Mouse (Mus musculus) T-helper 1 cell (primary cell): ENCODE results near the gene Tubal3.

Source experiments
- in situ Hi-C: fragments of 300-600 bp; cut with MboI, MseI; formaldehyde crosslinking; loops from one replicate; pipeline ENCODE4 v1.15.1; 2025; ENCODE audit warnings: high pct_unique_total_duplicates

Gene Tubal3

DNA sequence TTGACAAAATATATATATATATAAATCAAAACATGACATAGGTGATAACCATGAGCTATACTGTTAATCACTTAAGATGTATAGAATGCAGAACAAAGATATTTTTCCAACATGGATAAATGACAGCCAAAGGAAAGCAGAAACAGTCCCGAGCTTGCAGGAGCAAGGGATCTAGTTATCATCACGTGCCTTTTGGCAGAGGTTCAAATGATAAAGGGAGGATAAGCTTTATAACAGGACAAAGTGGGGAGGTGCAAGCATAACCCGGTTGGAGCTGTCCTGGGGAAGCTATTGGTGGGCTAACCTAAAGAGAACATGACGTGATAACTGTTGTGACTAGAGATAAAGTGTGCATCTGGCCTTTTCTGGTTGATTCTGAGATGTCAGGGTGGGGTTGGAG is 4.6 kb upstream of the Tubal3 start:
- in situ Hi-C loops: loop anchor here (25.0 kb wide), 1 partner anchor 376 kb away; the partner anchor contains the start of gene Gdi2

- in situ Hi-C loops: loop anchor here (25.0 kb wide), 1 partner anchor 387 kb away; the partner anchor contains the start of gene Gdi2
These were observed 6.4 kb downstream of the Tubal3 start for GRCm38 (mm10) chr13:3924483-3924882.

GRCm38 (mm10) chr13:3925632-3926031 is 7.6 kb downstream of the Tubal3 start:
- in situ Hi-C loops: no loop called here

DNA sequence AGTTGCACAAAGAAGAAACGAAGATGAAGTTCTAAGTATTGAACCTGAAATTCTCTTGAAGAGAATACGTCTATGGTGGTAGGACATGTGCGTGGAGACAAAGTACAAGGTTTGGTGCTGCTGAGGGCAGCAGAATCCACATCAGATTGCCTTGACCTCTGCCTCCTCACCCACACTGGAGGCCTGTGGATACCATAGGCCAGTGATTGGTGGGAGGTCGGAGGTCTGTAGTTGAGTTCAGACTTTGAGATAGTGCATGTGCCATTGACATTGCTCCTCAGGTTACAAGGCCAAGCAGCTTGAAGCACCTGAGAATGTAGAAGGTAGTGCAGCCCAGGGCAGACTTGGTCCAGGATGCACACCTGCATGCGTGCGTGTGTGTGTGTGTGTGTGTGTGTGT is 8.0 kb downstream of the Tubal3 start:
- in situ Hi-C loops: no loop called here

DNA sequence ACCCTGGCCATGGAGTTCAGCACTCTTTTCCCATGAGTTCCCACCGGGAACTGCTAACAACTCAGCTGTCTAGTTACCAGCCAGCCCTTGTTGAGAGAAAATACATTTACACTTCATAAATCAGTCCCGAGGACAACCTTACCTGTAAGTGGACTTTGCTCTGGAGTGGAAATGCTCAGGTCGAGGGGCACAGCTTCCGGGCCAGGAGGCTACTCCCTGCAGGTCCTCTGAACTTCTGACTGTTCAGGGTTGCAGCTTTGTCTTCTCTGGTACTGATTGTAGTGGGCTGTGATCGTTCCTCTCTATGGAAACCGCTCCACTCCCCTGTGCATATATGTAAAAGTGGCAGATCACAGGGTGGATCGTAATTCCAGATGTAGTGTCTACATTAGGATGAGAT is 26.6 kb downstream of the Tubal3 start:
- in situ Hi-C loops: no loop called here

- in situ Hi-C loops: no loop called here
These were observed 27.2 kb downstream of the Tubal3 start, which contains the start of gene Ucn3 for GRCm38 (mm10) chr13:3945249-3945648. TSS of gene Ucn3 (minus strand) at chr13:3945349.

DNA sequence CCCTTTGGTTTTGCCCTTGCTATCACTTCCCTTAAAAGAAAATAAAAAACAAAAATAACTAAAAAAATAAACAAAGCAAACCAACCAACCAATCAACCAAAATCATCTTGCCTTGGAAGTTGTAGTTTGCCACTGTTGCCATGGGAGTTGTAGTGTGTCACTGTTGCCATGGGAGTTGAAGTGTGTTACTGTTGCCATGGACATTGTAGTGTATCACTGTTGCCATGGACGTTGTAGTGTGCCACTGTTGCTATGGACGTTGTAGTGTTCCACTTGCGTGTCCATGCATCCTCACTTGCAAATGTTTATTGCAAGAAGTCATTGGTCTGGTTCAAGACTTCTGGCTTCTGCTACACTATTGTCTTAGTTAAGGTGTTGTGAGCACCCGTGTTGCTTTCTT is 29.2 kb downstream of the Tubal3 start:
- in situ Hi-C loops: no loop called here

DNA sequence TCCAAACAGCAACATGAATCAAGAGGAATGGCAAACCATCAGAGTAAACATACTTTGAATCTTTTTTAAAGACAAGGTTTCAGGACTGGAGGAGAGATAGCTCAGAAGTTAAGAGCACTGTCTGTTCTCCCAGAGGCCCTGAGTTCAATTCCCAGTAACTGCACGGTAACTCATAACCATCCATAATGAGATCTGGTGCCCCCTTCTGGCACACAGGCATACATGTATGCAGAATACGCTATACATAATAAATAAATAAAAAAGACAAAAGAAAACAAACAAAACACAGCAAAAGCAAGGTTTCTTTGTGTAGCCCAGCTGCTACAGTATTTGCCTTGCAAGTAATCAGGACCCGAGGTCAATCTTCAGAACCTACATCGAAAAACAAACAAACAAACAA is 31.4 kb downstream of the Tubal3 start:
- in situ Hi-C loops: no loop called here

- in situ Hi-C loops: no loop called here
These were observed 33.3 kb downstream of the Tubal3 start for GRCm38 (mm10) chr13:3951198-3951914.

DNA sequence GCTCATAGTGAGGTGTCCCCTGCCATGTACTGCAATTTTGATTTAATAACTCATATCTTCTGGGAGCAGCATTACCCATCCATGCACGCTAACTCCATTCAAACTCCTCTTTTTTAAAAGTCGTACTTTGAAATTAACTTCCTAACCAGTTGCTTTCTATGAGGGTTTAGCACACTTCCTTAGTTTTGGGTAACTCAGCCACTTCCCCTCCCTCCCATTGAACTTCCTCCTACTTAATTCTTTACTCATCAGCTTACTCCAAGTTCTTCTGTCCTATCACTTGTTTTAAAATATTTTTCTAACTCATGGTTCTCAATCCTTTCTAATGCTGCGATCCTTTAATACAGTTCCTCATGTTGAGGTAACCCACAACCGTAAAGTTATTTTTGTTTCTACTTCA is 50.8 kb downstream of the Tubal3 start:
- in situ Hi-C loops: no loop called here
